Mouse (Mus musculus): ENCODE measurements at regions not wholly inside any gene's neighbourhood (a gene's known extent, or its start where the extent isn't known, plus 50 kb on each side); places are given as distances from the start of the nearest gene placed in this dataset.
A peak's percentile ranks its signal among the peaks of the same experiment; 100 is the strongest.

DNA sequence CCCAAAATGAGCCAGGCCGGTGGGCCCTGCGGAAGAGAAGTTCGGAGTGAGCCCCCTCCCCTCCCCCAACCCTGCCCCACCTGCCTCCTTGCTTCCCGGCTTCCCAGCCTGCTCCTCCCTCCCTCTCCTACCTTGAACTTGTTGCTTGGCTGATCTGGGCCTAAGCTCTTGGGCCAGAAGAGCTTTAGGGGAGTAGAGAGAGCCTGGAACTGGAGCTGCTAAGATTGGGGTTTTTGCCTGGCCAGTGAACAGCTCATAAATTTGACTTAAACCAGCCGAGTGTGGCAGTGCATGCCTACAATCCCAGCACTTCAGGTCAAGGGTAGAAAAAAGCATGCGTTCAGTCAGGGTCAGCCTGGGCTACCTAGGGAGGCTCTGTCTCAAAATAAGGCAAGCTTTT lies 83.5 kb upstream of the Rpl38 start:
- 80% methylated on average over 6 of the region's 6 CpGs for WGBS
- ATAC-seq (replicated peaks; ENCODE audit: insufficient number of reproducible peaks, low FRiP score, low TSS enrichment, low read depth), result no peak
- no peak overlapping the region for H3K4me2 ChIP-seq (ENCODE audit: low read depth, low read length)
- H3K9ac ChIP-seq (replicated peaks; ENCODE audit: low read length), result no peak overlapping the region
- H3K9me3 ChIP-seq (replicated peaks; ENCODE audit: control insufficient read depth, low read length), result no peaks in the 10 kb centered on the region
- no peaks in the 10 kb centered on the region for H3K36me3 ChIP-seq (replicated peaks; ENCODE audit: control insufficient read depth, insufficient read depth, low read depth, low read length)
- DNase-seq (ENCODE audit: low spot score), result no peak
- H3K4me1 ChIP-seq (ENCODE audit: control insufficient read depth, insufficient read depth, low read length), result no peaks in the 10 kb centered on the region
- no peak overlapping the region for H3K4me3 ChIP-seq (ENCODE audit: low read depth, low read length)
- no peaks in the 10 kb centered on the region for H3K27me3 ChIP-seq (ENCODE audit: control insufficient read depth, insufficient read depth, low read length)
- H3K27ac ChIP-seq (replicated peaks; ENCODE audit: low read depth, low read length), result no peak overlapping the region

DNA sequence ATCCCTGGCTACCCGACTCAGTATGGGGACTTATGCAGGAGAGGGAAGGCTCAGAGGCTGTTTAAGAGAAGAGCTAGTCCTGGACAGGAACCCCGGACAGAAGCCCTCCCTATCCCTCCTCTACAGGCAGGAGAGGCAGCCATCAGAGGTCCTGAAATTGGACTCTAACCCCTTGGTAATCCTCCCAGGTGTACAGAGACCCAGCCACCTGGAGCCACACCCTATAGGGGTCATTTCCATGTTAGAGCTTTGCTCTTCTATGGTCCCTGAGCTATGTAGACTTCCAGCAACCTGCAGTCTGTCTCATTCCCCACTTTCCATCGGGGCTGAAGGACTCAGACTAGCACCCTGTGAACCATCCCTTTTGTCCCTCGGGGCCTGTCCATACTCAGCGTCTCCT lies 84.2 kb upstream of the Rpl38 start:
- DNase-seq (ENCODE audit: low spot score) (no peak), ATAC-seq (replicated peaks; ENCODE audit: insufficient number of reproducible peaks, low FRiP score, low TSS enrichment, low read depth) (no peak)
- Histone ChIP-seq H3K9me3 (replicated peaks; ENCODE audit: control insufficient read depth, low read length) (no peaks in the 10 kb centered on the region), H3K9ac (replicated peaks; ENCODE audit: low read length) (no peak overlapping the region), H3K27ac (replicated peaks; ENCODE audit: low read depth, low read length) (no peak overlapping the region), H3K4me2 (ENCODE audit: low read depth, low read length) (no peak overlapping the region), H3K27me3 (ENCODE audit: control insufficient read depth, insufficient read depth, low read length) (no peaks in the 10 kb centered on the region), H3K4me1 (ENCODE audit: control insufficient read depth, insufficient read depth, low read length) (no peaks in the 10 kb centered on the region), H3K36me3 (replicated peaks; ENCODE audit: control insufficient read depth, insufficient read depth, low read depth, low read length) (no peaks in the 10 kb centered on the region), H3K4me3 (ENCODE audit: low read depth, low read length) (no peak overlapping the region)
- 81% methylated on average over 5 of the region's 5 CpGs for WGBS

DNA sequence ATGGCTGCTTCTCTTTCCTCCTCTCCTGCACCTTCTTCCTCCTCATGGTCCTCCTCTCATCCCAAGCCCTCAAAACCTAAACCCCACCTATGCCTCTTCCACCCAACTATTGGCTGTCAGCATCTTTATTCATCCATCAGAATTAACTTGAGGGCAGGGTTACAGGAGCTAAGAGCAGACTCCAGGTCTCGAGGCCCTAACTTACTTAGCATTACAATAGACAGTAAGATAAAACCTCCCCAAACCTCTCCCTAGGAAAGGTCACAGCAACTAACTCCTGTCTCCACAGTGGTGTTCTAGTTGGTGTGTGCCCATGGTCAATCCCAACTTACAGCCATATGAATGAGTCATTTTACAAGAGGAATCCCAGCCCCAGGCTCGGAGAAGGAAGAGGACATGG lies 88.3 kb upstream of the Rpl38 start:
- Histone ChIP-seq H3K4me2 (ENCODE audit: low read depth, low read length) (no peak overlapping the region), H3K9me3 (replicated peaks; ENCODE audit: control insufficient read depth, low read length) (no peaks in the 10 kb centered on the region), H3K27ac (replicated peaks; ENCODE audit: low read depth, low read length) (no peak overlapping the region), H3K36me3 (replicated peaks; ENCODE audit: control insufficient read depth, insufficient read depth, low read depth, low read length) (no peaks in the 10 kb centered on the region), H3K9ac (replicated peaks; ENCODE audit: low read length) (no peak overlapping the region), H3K4me1 (ENCODE audit: control insufficient read depth, insufficient read depth, low read length) (no peaks in the 10 kb centered on the region), H3K4me3 (ENCODE audit: low read depth, low read length) (no peak overlapping the region), H3K27me3 (ENCODE audit: control insufficient read depth, insufficient read depth, low read length) (no peaks in the 10 kb centered on the region)
- no peak for ATAC-seq (replicated peaks; ENCODE audit: insufficient number of reproducible peaks, low FRiP score, low TSS enrichment, low read depth)
- WGBS, result 69% methylated on average over 2 of the region's 2 CpGs
- DNase-seq (ENCODE audit: low spot score), result no peak

DNA sequence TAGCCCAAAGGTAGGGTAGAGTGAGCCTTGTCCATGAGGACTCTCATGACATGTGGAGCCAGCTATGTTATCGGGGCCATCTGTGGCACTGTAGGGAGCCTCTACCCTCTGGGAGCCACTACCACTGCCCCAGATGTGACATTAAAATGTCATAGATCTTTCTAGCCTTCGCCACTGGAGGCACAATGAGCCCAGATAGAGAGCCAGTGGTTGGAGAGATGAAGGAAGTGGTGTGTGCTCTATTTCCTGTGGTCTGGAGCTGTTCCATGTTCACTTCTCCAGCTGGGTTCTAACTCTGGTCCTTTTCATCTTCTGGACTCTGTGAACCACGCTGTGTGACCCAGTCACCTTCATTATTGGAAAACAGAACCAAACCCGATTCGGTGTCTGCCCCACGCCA lies 89.8 kb upstream of the Rpl38 start:
- Histone ChIP-seq H3K4me1 (ENCODE audit: control insufficient read depth, insufficient read depth, low read length) (no peaks in the 10 kb centered on the region), H3K27ac (replicated peaks; ENCODE audit: low read depth, low read length) (no peak overlapping the region), H3K27me3 (ENCODE audit: control insufficient read depth, insufficient read depth, low read length) (no peaks in the 10 kb centered on the region), H3K9me3 (replicated peaks; ENCODE audit: control insufficient read depth, low read length) (no peaks in the 10 kb centered on the region), H3K4me3 (ENCODE audit: low read depth, low read length) (no peak overlapping the region), H3K36me3 (replicated peaks; ENCODE audit: control insufficient read depth, insufficient read depth, low read depth, low read length) (no peaks in the 10 kb centered on the region), H3K4me2 (ENCODE audit: low read depth, low read length) (no peak overlapping the region), H3K9ac (replicated peaks; ENCODE audit: low read length) (no peak overlapping the region)
- DNase-seq (ENCODE audit: low spot score) (no peak), ATAC-seq (replicated peaks; ENCODE audit: insufficient number of reproducible peaks, low FRiP score, low TSS enrichment, low read depth) (no peak)
- WGBS, result 90% methylated on average over 6 of the region's 6 CpGs

DNA sequence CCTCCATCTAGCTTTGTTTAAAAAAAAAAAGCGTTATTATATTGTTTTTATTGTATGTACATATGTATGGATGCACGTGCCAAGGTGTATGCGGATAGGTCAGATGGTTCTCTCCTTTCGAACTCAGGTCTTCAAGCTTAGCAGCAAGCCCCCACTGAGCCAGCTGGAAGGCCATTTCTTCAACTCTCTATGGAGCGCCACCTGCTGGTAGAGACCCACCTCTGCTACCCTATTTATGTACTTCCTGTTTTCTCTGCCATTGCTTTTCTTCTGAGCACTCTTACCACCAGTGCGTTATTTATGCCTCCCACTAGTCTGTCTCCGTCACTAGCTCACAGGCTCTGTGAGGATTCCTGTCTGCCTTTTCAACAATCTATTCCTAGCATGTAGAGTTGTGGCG lies 91.5 kb upstream of the Rpl38 start:
- 84% methylated on average over 8 of the region's 8 CpGs for WGBS
- H3K4me3 ChIP-seq (ENCODE audit: low read depth, low read length), result no peak overlapping the region
- DNase-seq (ENCODE audit: low spot score) (no peak), ATAC-seq (replicated peaks; ENCODE audit: insufficient number of reproducible peaks, low FRiP score, low TSS enrichment, low read depth) (no peak)
- no peaks in the 10 kb centered on the region for H3K27me3 ChIP-seq (ENCODE audit: control insufficient read depth, insufficient read depth, low read length)
- H3K9me3 ChIP-seq (replicated peaks; ENCODE audit: control insufficient read depth, low read length), result no peaks in the 10 kb centered on the region
- H3K27ac ChIP-seq (replicated peaks; ENCODE audit: low read depth, low read length), result no peak overlapping the region
- H3K4me1 ChIP-seq (ENCODE audit: control insufficient read depth, insufficient read depth, low read length), result no peaks in the 10 kb centered on the region
- H3K36me3 ChIP-seq (replicated peaks; ENCODE audit: control insufficient read depth, insufficient read depth, low read depth, low read length), result no peaks in the 10 kb centered on the region
- no peak overlapping the region for H3K9ac ChIP-seq (replicated peaks; ENCODE audit: low read length)
- no peak overlapping the region for H3K4me2 ChIP-seq (ENCODE audit: low read depth, low read length)

DNA sequence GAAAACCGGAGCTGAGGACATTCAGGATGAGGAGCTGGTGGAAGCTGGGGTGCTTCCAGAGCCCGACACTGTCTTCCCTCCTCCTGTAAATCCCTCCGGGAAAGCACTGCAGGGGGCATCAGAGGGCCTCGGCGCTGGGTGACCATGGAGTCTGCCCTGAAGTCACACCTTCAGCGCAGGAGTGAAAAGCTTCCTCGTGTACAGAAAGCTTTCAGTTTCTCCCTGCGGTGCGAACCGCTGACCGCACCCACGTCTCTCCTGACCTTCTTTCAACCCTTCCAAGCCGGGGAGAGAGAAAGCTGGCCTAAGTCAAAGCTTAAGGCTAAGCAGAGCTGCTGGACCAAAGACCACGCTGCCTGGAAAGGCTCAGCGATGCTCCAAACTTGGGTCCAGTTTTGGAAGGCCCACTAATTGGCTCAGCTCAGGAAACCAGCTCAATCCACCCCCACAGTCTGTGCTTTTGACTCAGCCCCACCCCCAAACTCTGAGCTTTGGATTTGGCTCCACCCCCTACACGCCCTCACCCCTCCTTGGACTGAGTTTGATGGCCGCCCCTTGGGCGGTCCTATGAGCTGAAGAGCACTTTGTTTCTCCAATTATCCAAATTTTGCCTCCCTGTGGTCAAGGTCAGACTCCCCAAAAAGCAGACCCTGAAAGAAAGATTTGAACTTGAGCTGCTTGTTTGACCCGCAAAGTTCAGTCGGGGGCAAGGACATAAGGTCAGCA lies 97.0 kb upstream of the Rpl38 start:
- Histone ChIP-seq H3K9me3 (replicated peaks; ENCODE audit: control insufficient read depth, low read length) (no peaks in the 10 kb centered on the region), H3K36me3 (replicated peaks; ENCODE audit: control insufficient read depth, insufficient read depth, low read depth, low read length) (no peaks in the 10 kb centered on the region), H3K9ac (replicated peaks; ENCODE audit: low read length) (no peak overlapping the region), H3K4me3 (ENCODE audit: low read depth, low read length) (no peak overlapping the region), H3K4me1 (ENCODE audit: control insufficient read depth, insufficient read depth, low read length) (0 out of 2 replicates have a peak, but pooled peaks cover 3% of the 10 kb centered on the region), H3K27ac (replicated peaks; ENCODE audit: low read depth, low read length) (no peak overlapping the region), H3K4me2 (ENCODE audit: low read depth, low read length) (no peak overlapping the region), H3K27me3 (ENCODE audit: control insufficient read depth, insufficient read depth, low read length) (peaks cover 2% of the 10 kb centered on the region; the same call in 1 of the 2 replicates)
- 49% methylated on average over 20 of the region's 20 CpGs for WGBS
- no peak for ATAC-seq (replicated peaks; ENCODE audit: insufficient number of reproducible peaks, low FRiP score, low TSS enrichment, low read depth)
- no peak for DNase-seq (ENCODE audit: low spot score)

DNA sequence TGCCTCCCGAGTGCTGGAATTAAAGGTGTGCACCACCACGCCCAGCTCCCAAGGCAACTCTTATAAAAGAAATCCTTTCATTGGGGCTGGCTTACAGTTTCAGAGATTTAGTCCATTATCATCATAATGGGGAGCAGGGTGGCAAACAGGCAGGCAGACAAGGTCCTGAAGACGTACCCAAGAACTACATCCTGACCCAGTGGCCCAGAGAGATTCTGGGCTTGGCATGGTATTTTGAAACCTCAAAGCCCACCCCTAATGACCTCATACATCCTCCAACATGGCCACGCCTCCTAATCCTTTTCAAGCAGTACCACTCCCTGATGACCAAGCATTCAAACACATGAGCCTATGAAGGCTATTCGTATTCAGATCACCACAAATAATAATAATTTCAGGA lies 98.2 kb upstream of the Rpl38 start:
- no peak overlapping the region for H3K27ac ChIP-seq (replicated peaks; ENCODE audit: low read depth, low read length)
- H3K9me3 ChIP-seq (replicated peaks; ENCODE audit: control insufficient read depth, low read length), result no peaks in the 10 kb centered on the region
- WGBS, result 90% methylated on average over 5 of the region's 5 CpGs
- 0 out of 2 replicates have a peak, but pooled peaks cover 3% of the 10 kb centered on the region for H3K4me1 ChIP-seq (ENCODE audit: control insufficient read depth, insufficient read depth, low read length)
- H3K36me3 ChIP-seq (replicated peaks; ENCODE audit: control insufficient read depth, insufficient read depth, low read depth, low read length), result no peaks in the 10 kb centered on the region
- H3K27me3 ChIP-seq (ENCODE audit: control insufficient read depth, insufficient read depth, low read length), result peaks cover 2% of the 10 kb centered on the region; the same call in 1 of the 2 replicates
- no peak for DNase-seq (ENCODE audit: low spot score)
- no peak overlapping the region for H3K4me2 ChIP-seq (ENCODE audit: low read depth, low read length)
- no peak overlapping the region for H3K4me3 ChIP-seq (ENCODE audit: low read depth, low read length)
- no peak for ATAC-seq (replicated peaks; ENCODE audit: insufficient number of reproducible peaks, low FRiP score, low TSS enrichment, low read depth)
- H3K9ac ChIP-seq (replicated peaks; ENCODE audit: low read length), result no peak overlapping the region

DNA sequence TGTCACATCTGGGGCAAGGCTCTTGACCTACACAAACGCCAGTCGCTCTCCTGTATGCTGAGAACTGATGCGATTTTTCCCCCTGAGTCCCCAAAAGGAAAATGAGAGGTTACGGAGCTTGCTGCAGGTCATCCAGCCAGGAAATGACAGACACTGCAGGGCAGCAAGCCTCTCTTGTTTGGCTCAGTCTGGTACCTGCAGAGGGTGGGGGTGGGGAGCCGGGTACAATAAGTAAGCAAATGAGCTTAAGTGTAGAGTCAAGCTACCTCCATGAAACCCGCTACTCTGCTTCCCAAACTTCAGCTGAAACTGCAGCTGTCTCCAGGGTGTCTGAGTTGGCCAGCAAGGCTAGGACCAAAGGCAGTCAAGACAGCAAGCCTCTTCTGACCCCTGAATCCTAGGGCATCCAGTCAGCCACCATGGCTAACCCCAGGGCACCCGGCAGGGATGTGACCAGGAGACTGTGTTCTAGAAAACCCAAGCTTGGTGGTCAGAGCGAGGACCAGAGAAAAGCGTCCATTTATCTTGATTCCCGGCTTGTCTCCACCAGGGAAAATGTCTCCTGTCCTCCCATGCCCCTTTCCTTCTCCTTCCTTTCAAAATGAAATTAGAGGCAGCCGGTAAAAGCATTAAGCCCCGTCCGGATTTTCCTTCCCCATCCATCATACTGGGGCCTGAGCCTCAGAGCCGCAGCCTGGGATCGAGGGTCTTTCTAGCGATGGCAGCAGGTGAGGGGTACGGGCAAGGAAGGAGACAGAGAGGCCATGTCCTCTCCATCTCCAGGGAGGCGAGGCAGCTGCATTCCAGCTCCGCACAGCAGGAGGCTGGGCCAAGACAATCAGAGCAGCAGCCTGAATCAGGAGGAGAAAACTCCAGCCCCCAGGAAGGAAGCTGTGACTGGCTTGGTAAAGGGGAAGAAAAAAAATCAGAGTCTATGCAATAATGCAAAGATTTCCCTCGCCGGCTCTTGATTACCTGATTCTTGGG lies 100.2 kb upstream of the Rpl38 start:
- Histone ChIP-seq H3K9me3 (replicated peaks; ENCODE audit: control insufficient read depth, low read length) (no peaks in the 10 kb centered on the region), H3K36me3 (replicated peaks; ENCODE audit: control insufficient read depth, insufficient read depth, low read depth, low read length) (no peaks in the 10 kb centered on the region), H3K9ac (replicated peaks; ENCODE audit: low read length) (0 out of 2 replicates have a peak overlapping the region, but pooled peaks have one; percentile 10), H3K4me3 (ENCODE audit: low read depth, low read length) (no peak overlapping the region), H3K27ac (replicated peaks; ENCODE audit: low read depth, low read length) (no peak overlapping the region), H3K4me1 (ENCODE audit: control insufficient read depth, insufficient read depth, low read length) (0 out of 2 replicates have a peak, but pooled peaks cover 3% of the 10 kb centered on the region), H3K27me3 (ENCODE audit: control insufficient read depth, insufficient read depth, low read length) (peaks cover 2% of the 10 kb centered on the region; the same call in 1 of the 2 replicates), H3K4me2 (ENCODE audit: low read depth, low read length) (peak overlapping the region; percentile 4; the same call in 1 of the 2 replicates)
- 5% methylated on average over 21 of the region's 21 CpGs for WGBS
- ATAC-seq (replicated peaks; ENCODE audit: insufficient number of reproducible peaks, low FRiP score, low TSS enrichment, low read depth) (no peak), DNase-seq (ENCODE audit: low spot score) (peak; percentile 16)
